Mouse (Mus musculus): Measurements from ENCODE around the gene Ly6g6f. TPM values are rescaled to one million over a fixed set of nuclear protein-coding genes. Genes with fewer than 3 reads are reported as not detected.
A peak's percentile ranks its signal among the peaks of the same experiment; 100 is the strongest.
"Not testable (repeated sequence)": the region's sequence is repeated elsewhere in the genome, so short reads cannot be mapped to it uniquely, and the experiment has no call there.

The Ly6g6f gene
- polyA plus RNA-seq, 1 experiment from 2014 or later: not detected

DNA sequence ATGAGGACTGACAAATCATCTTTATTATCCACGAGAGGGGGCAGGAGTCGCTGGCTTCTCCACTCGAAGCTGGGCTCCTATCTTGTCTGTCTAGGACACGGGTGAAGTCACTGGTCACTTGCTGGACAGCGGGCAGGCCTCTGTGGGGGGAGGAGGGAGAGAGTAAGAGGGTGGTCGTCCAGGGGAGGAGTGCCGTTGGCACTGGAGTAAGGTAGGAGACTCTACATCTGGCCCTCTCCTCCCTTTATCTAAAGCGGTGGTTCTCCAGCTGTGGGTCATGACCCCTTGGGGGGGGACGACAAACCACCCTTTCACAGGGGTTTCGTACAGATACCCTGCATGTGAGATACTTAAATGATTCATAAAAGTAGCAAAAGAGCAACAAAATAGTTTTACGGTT lies 43.6 kb upstream of the Ly6g6f start:
- peak overlapping the region; percentile 52 for H3K4me2 ChIP-seq (replicated peaks; ENCODE audit: low read depth)
- no peak for TF ChIP-seq CTCF (IDR thresholded peaks at IDR 0.05; ENCODE audit: low read depth)
- no peak overlapping the region for H3K9ac ChIP-seq (ENCODE audit: low read depth, low read length)
- no peak for ATAC-seq
- no peak overlapping the region for H3K4me3 ChIP-seq (ENCODE audit: low read depth, low read length)
- 68% methylated on average over 11 of the region's 11 CpGs for WGBS
- no peak overlapping the region for H3K27ac ChIP-seq (ENCODE audit: low read depth, low read length)
- H3K4me1 ChIP-seq (replicated peaks; ENCODE audit: control insufficient read depth, insufficient read depth, low read length): peaks cover 6% of the 10 kb centered on the region; the same call in 1 of the 2 replicates
- peaks cover 20% of the 10 kb centered on the region; the same call in 1 of the 2 replicates for H3K36me3 ChIP-seq (ENCODE audit: control insufficient read depth, insufficient read depth)
- H3K27me3 ChIP-seq (replicated peaks; ENCODE audit: control insufficient read depth, insufficient read depth, low read length): no peaks in the 10 kb centered on the region
- no peaks in the 10 kb centered on the region for H3K9me3 ChIP-seq (ENCODE audit: control insufficient read depth)

DNA sequence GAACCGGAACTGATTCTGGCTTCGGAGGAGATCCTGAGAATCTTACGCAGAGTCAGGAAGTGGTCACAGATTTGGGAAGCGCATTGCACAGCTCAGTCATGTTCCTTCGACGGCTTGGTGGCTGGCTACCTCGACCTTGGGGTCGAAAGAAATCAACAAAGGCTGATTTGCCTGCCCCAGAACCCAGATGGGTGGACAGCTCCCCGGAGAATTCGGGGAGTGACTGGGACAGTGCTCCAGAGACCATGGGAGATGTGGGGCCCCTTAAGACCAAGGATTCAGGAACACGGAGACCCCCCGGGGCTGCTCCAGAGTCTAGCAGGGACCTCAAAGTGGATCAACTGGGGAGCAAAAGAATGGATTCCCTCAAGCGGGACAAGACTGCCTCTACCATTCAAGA lies 41.6 kb upstream of the Ly6g6f start:
- H3K4me1 ChIP-seq (replicated peaks; ENCODE audit: control insufficient read depth, insufficient read depth, low read length): peaks cover 6% of the 10 kb centered on the region; the same call in 1 of the 2 replicates
- 54% methylated on average over 13 of the region's 13 CpGs for WGBS
- no peak for TF ChIP-seq CTCF (IDR thresholded peaks at IDR 0.05; ENCODE audit: low read depth)
- peaks cover 26% of the 10 kb centered on the region; the same call in 1 of the 2 replicates for H3K36me3 ChIP-seq (ENCODE audit: control insufficient read depth, insufficient read depth)
- H3K4me3 ChIP-seq (ENCODE audit: low read depth, low read length): peak overlapping the region; percentile 60
- H3K27ac ChIP-seq (ENCODE audit: low read depth, low read length): peak overlapping the region; percentile 91
- H3K27me3 ChIP-seq (replicated peaks; ENCODE audit: control insufficient read depth, insufficient read depth, low read length): no peaks in the 10 kb centered on the region
- H3K9ac ChIP-seq (ENCODE audit: low read depth, low read length): peak overlapping the region; percentile 78
- no peak for ATAC-seq
- H3K9me3 ChIP-seq (ENCODE audit: control insufficient read depth): no peaks in the 10 kb centered on the region
- peak overlapping the region; percentile 84 for H3K4me2 ChIP-seq (replicated peaks; ENCODE audit: low read depth)

- peaks cover 26% of the 10 kb centered on the region; the same call in 1 of the 2 replicates for H3K36me3 ChIP-seq (ENCODE audit: control insufficient read depth, insufficient read depth)
- H3K27me3 ChIP-seq (replicated peaks; ENCODE audit: control insufficient read depth, insufficient read depth, low read length): no peaks in the 10 kb centered on the region
- peak within 1 kb of the TSS; percentile 84 for H3K4me2 ChIP-seq (replicated peaks; ENCODE audit: low read depth)
- peak; percentile 59 for ATAC-seq
- peak within 1 kb of the TSS; percentile 91 for H3K27ac ChIP-seq (ENCODE audit: low read depth, low read length)
- TF ChIP-seq CTCF (IDR thresholded peaks at IDR 0.05; ENCODE audit: low read depth): peak; percentile 20
- peak within 1 kb of the TSS; percentile 78 for H3K9ac ChIP-seq (ENCODE audit: low read depth, low read length)
- under 1% methylated on average over 36 of the region's 36 CpGs for WGBS
- H3K4me1 ChIP-seq (replicated peaks; ENCODE audit: control insufficient read depth, insufficient read depth, low read length): peaks cover 6% of the 10 kb centered on the region; the same call in 1 of the 2 replicates
- H3K9me3 ChIP-seq (ENCODE audit: control insufficient read depth): no peaks in the 10 kb centered on the region
- H3K4me3 ChIP-seq (ENCODE audit: low read depth, low read length): peak within 1 kb of the TSS; percentile 60
Measured at GRCm38 (mm10) chr17:35126206-35126611, 40.8 kb upstream of the Ly6g6f start, which contains the start of gene D17H6S53E. Gene D17H6S53E (plus strand): TSS chr17:35126373.

GRCm38 (mm10) chr17:35125578-35125977 lies 40.2 kb upstream of the Ly6g6f start:
- Histone ChIP-seq H3K9ac (ENCODE audit: low read depth, low read length) (peak overlapping the region; percentile 78), H3K4me3 (ENCODE audit: low read depth, low read length) (peak overlapping the region; percentile 60), H3K4me1 (replicated peaks; ENCODE audit: control insufficient read depth, insufficient read depth, low read length) (peaks cover 6% of the 10 kb centered on the region; the same call in 1 of the 2 replicates), H3K27me3 (replicated peaks; ENCODE audit: control insufficient read depth, insufficient read depth, low read length) (no peaks in the 10 kb centered on the region), H3K9me3 (ENCODE audit: control insufficient read depth) (no peaks in the 10 kb centered on the region), H3K4me2 (replicated peaks; ENCODE audit: low read depth) (peak overlapping the region; percentile 84), H3K36me3 (ENCODE audit: control insufficient read depth, insufficient read depth) (peaks cover 26% of the 10 kb centered on the region; the same call in 1 of the 2 replicates), H3K27ac (ENCODE audit: low read depth, low read length) (peak overlapping the region; percentile 91)
- WGBS: 9% methylated on average over 6 of the region's 6 CpGs
- ATAC-seq: peak; percentile 3; the same call in 1 of the 2 replicates
- TF ChIP-seq CTCF (IDR thresholded peaks at IDR 0.05; ENCODE audit: low read depth): no peak

DNA sequence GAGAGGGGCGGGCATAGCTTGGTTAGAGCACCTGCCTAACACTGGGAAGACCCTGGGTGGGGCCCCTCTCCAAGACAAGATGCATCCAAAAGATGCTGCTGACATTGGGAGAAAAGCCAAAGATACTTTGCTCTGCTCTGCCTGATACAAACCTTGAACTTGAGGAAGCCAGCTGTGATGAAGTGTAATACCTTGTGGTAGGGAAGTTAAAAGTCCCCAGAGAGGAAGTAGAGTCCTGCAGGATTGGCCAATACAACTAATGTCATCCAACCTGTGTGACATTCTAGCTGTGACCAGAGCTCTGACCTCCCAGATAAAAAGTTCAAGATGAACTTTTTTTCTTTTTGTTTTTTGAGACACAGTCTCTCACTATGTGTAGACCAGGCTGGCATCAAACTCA lies 39.7 kb upstream of the Ly6g6f start:
- H3K27me3 ChIP-seq (replicated peaks; ENCODE audit: control insufficient read depth, insufficient read depth, low read length): no peaks in the 10 kb centered on the region
- peaks cover 6% of the 10 kb centered on the region; the same call in 1 of the 2 replicates for H3K4me1 ChIP-seq (replicated peaks; ENCODE audit: control insufficient read depth, insufficient read depth, low read length)
- peaks cover 25% of the 10 kb centered on the region; the same call in 1 of the 2 replicates for H3K36me3 ChIP-seq (ENCODE audit: control insufficient read depth, insufficient read depth)
- no peak for ATAC-seq
- 96% methylated on average over 1 of the region's 1 CpGs for WGBS
- peak overlapping the region; percentile 78; the same call in 1 of the 2 replicates for H3K9ac ChIP-seq (ENCODE audit: low read depth, low read length)
- H3K27ac ChIP-seq (ENCODE audit: low read depth, low read length): peak overlapping the region; percentile 91
- no peaks in the 10 kb centered on the region for H3K9me3 ChIP-seq (ENCODE audit: control insufficient read depth)
- H3K4me3 ChIP-seq (ENCODE audit: low read depth, low read length): no peak overlapping the region
- peak overlapping the region; percentile 84 for H3K4me2 ChIP-seq (replicated peaks; ENCODE audit: low read depth)
- TF ChIP-seq CTCF (IDR thresholded peaks at IDR 0.05; ENCODE audit: low read depth): no peak

DNA sequence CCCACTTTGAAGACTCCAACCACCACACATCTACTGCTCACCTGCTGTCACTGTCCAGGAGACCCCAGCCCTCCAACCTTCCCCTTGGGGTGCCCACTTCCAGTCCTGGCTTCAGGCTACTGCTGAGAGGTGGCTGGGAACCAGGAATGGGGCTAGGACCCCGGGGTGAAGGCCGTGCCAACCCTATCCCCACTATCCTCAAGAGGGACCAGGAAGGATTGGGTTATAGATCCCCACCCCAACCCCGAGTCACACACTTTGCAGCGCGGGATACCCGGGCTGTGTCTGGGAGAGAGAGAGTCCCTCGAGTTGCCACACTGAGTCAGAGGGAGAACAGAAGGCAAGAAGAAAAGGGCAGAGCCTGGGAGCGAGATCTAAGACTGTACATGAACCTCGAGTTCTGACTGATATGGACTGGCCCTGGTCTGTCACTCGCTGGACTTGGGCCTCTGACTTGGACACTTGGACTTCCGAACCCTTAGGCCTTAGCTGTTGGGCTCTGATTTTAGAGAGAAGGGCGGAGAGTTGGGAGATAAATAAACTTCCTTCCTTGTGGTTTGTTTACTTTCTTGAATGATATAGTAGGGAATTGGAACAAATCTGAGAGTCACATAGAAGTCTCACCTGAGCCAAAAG lies 39.0 kb upstream of the Ly6g6f start:
- H3K36me3 ChIP-seq (ENCODE audit: control insufficient read depth, insufficient read depth): peaks cover 23% of the 10 kb centered on the region; the same call in 1 of the 2 replicates
- not testable (repeated sequence) for H3K9ac ChIP-seq (ENCODE audit: low read depth, low read length); H3K4me3 ChIP-seq (ENCODE audit: low read depth, low read length); H3K4me2 ChIP-seq (replicated peaks; ENCODE audit: low read depth); H3K4me1 ChIP-seq (replicated peaks; ENCODE audit: control insufficient read depth, insufficient read depth, low read length); H3K27me3 ChIP-seq (replicated peaks; ENCODE audit: control insufficient read depth, insufficient read depth, low read length); H3K9me3 ChIP-seq (ENCODE audit: control insufficient read depth)
- ATAC-seq: peak; percentile 42
- WGBS: 64% methylated on average over 12 of the region's 12 CpGs
- peak overlapping the region; percentile 91 for H3K27ac ChIP-seq (ENCODE audit: low read depth, low read length)

DNA sequence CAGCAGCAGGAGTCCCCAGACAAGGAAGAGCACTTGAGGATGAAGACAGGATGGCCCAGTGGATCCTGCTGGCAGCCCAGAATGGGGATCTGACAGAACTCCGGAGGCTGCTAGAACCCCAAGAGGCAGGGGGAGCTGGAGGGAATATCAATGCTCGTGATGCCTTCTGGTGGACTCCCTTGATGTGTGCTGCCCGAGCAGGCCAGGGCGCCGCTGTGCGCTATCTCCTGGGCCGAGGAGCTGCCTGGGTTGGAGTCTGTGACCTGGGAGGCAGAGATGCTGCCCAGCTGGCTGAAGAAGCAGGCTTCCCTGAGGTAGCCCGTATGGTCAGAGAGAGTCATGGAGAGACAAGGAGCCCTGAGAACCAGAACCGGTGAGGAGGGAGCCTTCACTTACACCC lies 37.9 kb upstream of the Ly6g6f start:
- WGBS: 91% methylated on average over 9 of the region's 9 CpGs

More for the DNA sequence above, 37.9 kb upstream of the Ly6g6f start:
- not testable (repeated sequence) for H3K4me3 ChIP-seq (ENCODE audit: low read depth, low read length); H3K9me3 ChIP-seq (ENCODE audit: control insufficient read depth); H3K9ac ChIP-seq (ENCODE audit: low read depth, low read length); ATAC-seq; H3K27ac ChIP-seq (ENCODE audit: low read depth, low read length); H3K27me3 ChIP-seq (replicated peaks; ENCODE audit: control insufficient read depth, insufficient read depth, low read length); H3K4me1 ChIP-seq (replicated peaks; ENCODE audit: control insufficient read depth, insufficient read depth, low read length); H3K4me2 ChIP-seq (replicated peaks; ENCODE audit: low read depth)
- peaks cover 22% of the 10 kb centered on the region; the same call in 1 of the 2 replicates for H3K36me3 ChIP-seq (ENCODE audit: control insufficient read depth, insufficient read depth)
